Mouse (Mus musculus): ENCODE measurements around the gene Ankrd39. TPM values are rescaled to one million over a fixed set of nuclear protein-coding genes. Genes with fewer than 3 reads are reported as not detected.

The Ankrd39 gene
- polyA plus RNA-seq, 1 experiment from 2014 or later = 20.4 TPM

DNA sequence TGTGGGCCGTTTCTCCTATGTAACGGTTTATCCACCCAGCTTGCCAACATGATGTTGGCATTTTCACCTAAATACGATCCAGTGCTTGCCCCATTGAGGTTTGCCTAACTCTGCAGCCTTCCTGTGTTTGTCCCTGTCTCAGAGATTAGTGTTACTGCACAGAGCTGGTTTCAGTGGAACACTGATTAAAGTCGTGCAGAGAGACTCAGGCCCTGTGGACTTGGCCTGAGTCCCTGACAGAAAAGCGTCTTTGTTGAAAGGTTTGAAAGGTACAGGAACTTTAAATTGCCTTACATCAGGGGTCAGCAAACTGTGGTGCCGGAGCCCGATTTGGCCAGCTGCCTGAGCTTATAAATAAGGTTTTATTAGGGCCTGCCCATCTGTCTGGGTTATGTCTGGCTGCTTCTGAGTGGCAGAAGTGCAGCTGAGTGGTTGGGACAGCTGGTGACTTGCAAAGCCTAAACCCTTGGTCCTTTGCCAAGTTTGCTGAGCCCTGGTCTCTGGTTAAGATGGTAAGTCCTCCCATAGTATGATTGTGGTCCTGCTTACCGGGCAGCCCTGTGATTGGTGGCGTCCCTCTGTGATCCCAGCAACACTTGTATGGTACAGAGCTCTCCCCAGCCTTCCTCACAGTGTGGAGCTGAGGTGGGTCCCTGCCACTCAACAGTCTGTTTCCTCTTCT, 23.8 kb downstream of the Ankrd39 start:
- no peak for ATAC-seq (ENCODE audit: insufficient number of reproducible peaks, insufficient read depth, low FRiP score, low TSS enrichment)
- Histone ChIP-seq H3K9me3 (no peaks in the 10 kb centered on the region), H3K4me2 (replicated peaks) (no peak overlapping the region), H3K4me3 (no peak overlapping the region), H3K27me3 (no peaks in the 10 kb centered on the region), H3K36me3 (peaks cover 71% of the 10 kb centered on the region), H3K4me1 (no peaks in the 10 kb centered on the region), H3K9ac (no peak overlapping the region), H3K27ac (no peak overlapping the region; the same call in 1 of the 2 replicates)
- WGBS = 84% methylated on average over 9 of the region's 9 CpGs

DNA sequence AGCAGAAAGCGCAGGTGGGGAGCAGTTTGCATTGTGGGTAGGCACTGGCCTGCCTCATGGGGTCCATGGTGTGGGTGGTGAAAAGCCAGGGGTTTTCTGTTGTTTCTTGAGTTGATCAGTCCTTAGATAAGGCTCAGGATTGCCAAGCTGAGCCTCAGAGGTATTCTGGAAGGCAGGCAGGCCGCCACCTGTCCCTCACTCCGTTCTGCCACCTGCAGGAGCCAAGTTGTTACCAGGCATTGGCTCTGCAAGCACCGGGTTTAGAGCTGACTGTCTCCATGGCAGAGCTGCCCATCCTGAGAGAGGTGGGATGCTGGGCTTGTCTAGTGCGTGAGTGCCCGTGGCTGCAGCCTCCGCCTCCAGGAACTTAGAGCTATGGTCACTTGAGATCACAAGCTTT, 25.0 kb downstream of the Ankrd39 start:
- Histone ChIP-seq H3K27me3 (no peaks in the 10 kb centered on the region), H3K9me3 (no peaks in the 10 kb centered on the region), H3K4me3 (no peak overlapping the region), H3K4me2 (replicated peaks) (no peak overlapping the region), H3K4me1 (no peaks in the 10 kb centered on the region), H3K36me3 (peaks cover 75% of the 10 kb centered on the region), H3K27ac (no peak overlapping the region), H3K9ac (no peak overlapping the region)
- ATAC-seq (ENCODE audit: insufficient number of reproducible peaks, insufficient read depth, low FRiP score, low TSS enrichment) = no peak
- WGBS = 92% methylated on average over 7 of the region's 7 CpGs

DNA sequence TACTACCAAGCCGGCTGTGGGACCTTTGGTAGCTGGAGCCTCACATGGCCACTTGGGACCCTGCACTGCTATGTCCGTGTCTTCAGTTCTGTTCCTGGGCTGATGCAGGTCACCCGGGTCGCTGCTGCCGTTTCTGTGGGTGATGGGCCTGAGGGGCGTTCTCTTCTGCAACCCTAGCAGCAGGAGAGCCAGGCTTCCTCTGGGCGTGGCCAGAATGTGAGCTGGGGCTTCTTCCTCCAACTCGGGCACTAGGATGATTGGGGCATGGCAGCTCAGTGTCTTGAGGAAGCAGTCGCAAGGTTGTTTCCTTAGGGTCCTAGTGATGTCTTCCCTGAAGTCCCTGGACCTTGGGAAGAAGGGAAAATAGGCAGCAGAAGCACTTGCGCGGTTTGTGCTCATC, 27.6 kb downstream of the Ankrd39 start:
- Histone ChIP-seq H3K9me3 (no peaks in the 10 kb centered on the region), H3K4me2 (replicated peaks) (no peak overlapping the region), H3K4me3 (no peak overlapping the region), H3K27ac (no peak overlapping the region), H3K27me3 (no peaks in the 10 kb centered on the region), H3K4me1 (peaks cover 8% of the 10 kb centered on the region), H3K9ac (no peak overlapping the region), H3K36me3 (peaks cover 61% of the 10 kb centered on the region)
- no peak for ATAC-seq (ENCODE audit: insufficient number of reproducible peaks, insufficient read depth, low FRiP score, low TSS enrichment)
- 83% methylated on average over 11 of the region's 11 CpGs for WGBS

DNA sequence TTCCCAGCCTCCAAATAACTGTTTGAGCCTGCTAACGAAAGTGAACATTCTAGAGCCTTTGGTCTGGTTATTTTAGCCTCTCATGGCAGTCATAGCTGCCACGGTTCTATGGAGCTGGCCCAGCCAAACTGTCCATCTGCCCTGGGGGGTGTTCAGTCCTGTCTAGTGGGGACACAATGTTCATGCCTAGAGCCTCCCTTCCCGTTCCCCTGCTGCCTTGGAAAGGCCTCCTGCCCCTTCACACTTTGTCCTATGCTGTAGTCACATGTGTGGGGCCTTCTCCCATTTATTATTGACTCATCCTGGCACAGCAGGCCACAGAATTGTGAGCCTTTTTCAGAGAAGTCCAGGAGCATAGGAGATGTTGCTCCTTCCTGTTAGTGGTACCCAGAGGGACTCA, 29.0 kb downstream of the Ankrd39 start:
- 82% methylated on average over 3 of the region's 3 CpGs for WGBS
- H3K9ac ChIP-seq = no peak overlapping the region
- H3K36me3 ChIP-seq = peaks cover 52% of the 10 kb centered on the region
- no peak for ATAC-seq (ENCODE audit: insufficient number of reproducible peaks, insufficient read depth, low FRiP score, low TSS enrichment)
- H3K27ac ChIP-seq = no peak overlapping the region
- H3K27me3 ChIP-seq = no peaks in the 10 kb centered on the region
- H3K4me2 ChIP-seq (replicated peaks) = no peak overlapping the region
- no peaks in the 10 kb centered on the region for H3K9me3 ChIP-seq
- no peak overlapping the region for H3K4me3 ChIP-seq
- peaks cover 18% of the 10 kb centered on the region for H3K4me1 ChIP-seq

DNA sequence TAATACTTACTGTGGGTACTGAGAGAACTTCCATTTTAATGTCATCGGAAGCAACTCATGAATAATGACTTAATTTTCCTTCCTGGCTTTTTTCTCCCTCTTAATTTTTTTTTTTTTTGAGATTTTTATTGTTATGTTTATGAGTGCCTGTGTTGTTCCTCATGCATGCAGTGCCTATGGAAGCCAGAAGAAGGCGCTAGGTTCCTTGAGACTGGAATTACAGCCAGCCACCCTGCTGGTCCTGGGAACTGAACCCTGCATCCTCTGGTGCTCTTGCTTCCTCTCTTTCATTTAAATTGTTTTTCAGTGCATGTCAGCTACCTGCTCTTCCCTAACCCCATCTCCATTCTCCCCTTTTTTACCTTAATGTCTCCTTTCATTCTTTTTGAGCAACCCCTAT, 33.5 kb downstream of the Ankrd39 start:
- 38% methylated on average over 2 of the region's 2 CpGs for WGBS
- no peak for ATAC-seq (ENCODE audit: insufficient number of reproducible peaks, insufficient read depth, low FRiP score, low TSS enrichment)
- Histone ChIP-seq H3K4me1 (peaks cover 19% of the 10 kb centered on the region), H3K27ac (no peak overlapping the region), H3K36me3 (0 out of 2 replicates have a peak, but pooled peaks cover 15% of the 10 kb centered on the region), H3K4me3 (peak overlapping the region; percentile 94), H3K9me3 (no peaks in the 10 kb centered on the region), H3K9ac (no peak overlapping the region), H3K27me3 (no peaks in the 10 kb centered on the region), H3K4me2 (replicated peaks) (peak overlapping the region; percentile 84)

DNA sequence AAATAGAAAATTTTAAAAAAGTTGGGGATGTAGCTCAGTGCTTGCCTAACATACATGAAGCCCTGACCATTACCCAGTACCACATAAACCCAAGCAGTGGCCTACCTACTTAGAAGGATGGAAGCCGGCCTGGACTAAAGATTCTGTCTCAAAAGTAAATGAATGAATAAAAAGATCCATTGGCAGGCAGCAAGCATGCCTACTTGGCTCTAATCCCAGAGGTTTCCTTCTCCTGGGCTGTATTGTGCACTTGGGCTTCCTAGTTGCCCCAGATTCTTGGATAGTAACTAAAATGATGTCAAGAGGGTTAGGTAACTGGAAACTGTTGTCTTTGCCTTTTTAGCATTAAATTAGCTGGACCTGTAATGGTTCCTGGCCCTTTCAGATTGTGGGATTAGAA, 33.9 kb downstream of the Ankrd39 start:
- H3K4me1 ChIP-seq = peaks cover 19% of the 10 kb centered on the region
- 5% methylated on average over 1 of the region's 1 CpGs for WGBS
- peak overlapping the region; percentile 87 for H3K9ac ChIP-seq
- 0 out of 2 replicates have a peak, but pooled peaks cover 15% of the 10 kb centered on the region for H3K36me3 ChIP-seq
- peak overlapping the region; percentile 94 for H3K4me3 ChIP-seq
- ATAC-seq (ENCODE audit: insufficient number of reproducible peaks, insufficient read depth, low FRiP score, low TSS enrichment) = no peak
- no peaks in the 10 kb centered on the region for H3K27me3 ChIP-seq
- H3K9me3 ChIP-seq = no peaks in the 10 kb centered on the region
- no peak overlapping the region for H3K27ac ChIP-seq
- H3K4me2 ChIP-seq (replicated peaks) = peak overlapping the region; percentile 84

DNA sequence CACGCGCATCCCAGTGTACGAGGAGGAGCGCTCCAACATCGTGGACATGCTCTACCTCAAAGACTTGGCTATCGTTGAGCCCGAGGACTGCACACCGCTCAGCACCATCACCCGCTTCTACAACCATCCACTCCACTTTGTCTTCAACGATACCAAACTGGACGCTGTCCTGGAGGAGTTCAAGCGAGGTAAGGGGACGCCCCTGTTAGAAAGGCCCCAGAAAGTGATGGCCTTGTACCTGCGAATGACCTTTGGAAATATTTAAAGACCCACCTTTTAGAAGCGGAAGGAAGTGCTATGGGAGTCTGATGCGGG, 34.3 kb downstream of the Ankrd39 start:
- peak overlapping the region; percentile 84 for H3K4me2 ChIP-seq (replicated peaks)
- H3K27me3 ChIP-seq = no peaks in the 10 kb centered on the region
- WGBS = 1% methylated on average over 16 of the region's 16 CpGs
- peak overlapping the region; percentile 87 for H3K9ac ChIP-seq
- H3K4me3 ChIP-seq = peak overlapping the region; percentile 94
- H3K4me1 ChIP-seq = peaks cover 19% of the 10 kb centered on the region
- H3K36me3 ChIP-seq = 0 out of 2 replicates have a peak, but pooled peaks cover 16% of the 10 kb centered on the region
- H3K9me3 ChIP-seq = no peaks in the 10 kb centered on the region
- ATAC-seq (ENCODE audit: insufficient number of reproducible peaks, insufficient read depth, low FRiP score, low TSS enrichment) = no peak
- no peak overlapping the region for H3K27ac ChIP-seq

DNA sequence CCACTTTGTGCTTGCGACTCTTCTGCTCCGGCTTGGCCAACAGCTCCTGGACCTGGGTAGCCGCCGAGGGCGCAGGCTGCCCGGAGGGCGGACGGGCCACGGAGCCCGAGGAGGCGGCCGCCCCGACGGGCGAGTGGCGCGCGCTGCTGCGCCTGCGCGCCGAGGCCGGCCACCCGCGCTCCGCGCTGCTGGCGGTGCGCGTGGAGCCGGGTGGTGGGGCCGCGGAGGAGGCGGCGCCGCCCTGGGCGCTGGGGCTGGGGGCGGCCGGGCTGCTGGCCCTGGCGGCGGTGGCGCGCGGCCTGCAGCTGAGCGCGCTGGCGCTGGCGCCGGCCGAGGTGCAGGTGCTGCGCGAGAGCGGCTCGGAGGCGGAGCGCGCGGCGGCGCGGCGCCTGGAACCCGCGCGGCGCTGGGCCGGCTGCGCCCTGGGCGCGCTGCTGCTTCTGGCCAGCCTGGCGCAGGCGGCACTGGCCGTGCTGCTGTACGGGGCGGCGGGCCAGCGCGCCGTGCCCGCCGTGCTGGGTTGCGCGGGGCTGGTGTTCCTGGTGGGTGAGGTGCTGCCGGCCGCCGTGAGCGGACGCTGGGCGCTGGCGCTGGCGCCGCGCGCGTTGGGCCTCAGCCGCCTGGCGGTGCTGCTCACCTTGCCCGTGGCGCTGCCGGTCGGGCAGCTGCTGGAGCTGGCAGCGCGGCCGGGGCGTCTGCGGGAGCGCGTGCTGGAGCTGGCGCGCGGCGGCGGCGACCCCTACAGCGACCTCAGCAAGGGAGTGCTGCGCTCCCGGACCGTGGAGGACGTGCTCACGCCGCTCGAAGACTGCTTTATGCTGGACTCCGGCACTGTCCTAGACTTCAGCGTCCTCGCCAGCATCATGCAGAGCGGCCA, 34.9 kb downstream of the Ankrd39 start:
- Histone ChIP-seq H3K4me3 (peak overlapping the region; percentile 94), H3K9me3 (no peaks in the 10 kb centered on the region), H3K27ac (peak overlapping the region; percentile 99), H3K9ac (peak overlapping the region; percentile 87), H3K4me2 (replicated peaks) (peak overlapping the region; percentile 84), H3K4me1 (peaks cover 19% of the 10 kb centered on the region), H3K36me3 (peaks cover 19% of the 10 kb centered on the region; the same call in 1 of the 2 replicates), H3K27me3 (no peaks in the 10 kb centered on the region)
- peak; percentile 69 for ATAC-seq (ENCODE audit: insufficient number of reproducible peaks, insufficient read depth, low FRiP score, low TSS enrichment)
- WGBS = under 1% methylated on average over 120 of the region's 126 CpGs

DNA sequence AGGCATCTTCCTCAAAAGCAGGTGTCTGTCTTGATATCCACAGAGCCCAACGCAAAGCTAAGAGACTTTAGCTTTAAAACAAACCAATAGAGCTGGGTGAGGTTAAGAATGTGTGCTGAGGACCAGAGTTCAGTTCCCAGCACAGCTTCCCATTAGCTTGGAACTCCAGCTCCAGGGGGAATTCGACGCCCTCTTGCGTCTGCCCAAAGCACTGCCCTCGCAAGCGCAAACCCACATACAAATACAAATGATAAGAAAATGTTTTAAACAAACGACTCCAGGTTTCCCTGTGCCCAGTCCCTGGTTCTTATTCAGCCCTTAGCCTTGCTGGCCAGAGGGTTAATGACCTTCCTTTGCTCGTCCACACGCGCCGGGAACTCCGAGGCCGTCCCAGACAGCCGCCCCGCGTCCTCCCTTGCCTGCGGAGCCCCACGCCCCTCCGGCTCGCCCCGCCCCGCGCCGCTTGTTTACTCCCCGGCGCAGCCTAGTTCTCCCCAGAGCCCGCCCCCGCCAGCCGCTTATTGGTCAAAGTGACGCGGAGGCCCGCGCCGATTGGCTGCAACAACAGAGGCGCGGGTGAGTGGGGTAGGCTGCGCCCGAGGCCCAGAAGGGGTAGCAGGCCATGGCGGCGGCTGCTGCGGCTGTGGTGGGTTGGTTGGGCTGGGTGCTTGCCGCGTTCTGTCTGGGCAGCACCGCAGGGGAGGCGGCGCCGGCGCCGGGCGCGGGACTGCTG, 35.8 kb downstream of the Ankrd39 start, which contains the start of gene Cnnm3:
TSS of gene Cnnm3 (plus strand) at position 579 of the 733 bp plus-strand sequence.
- peak; percentile 99 for ATAC-seq (ENCODE audit: insufficient number of reproducible peaks, insufficient read depth, low FRiP score, low TSS enrichment)
- Histone ChIP-seq H3K27me3 (no peaks in the 10 kb centered on the region), H3K9ac (peak within 1 kb of the TSS; percentile 87), H3K9me3 (no peaks in the 10 kb centered on the region), H3K4me2 (replicated peaks) (peak within 1 kb of the TSS; percentile 84), H3K4me3 (peak within 1 kb of the TSS; percentile 94), H3K36me3 (peaks cover 23% of the 10 kb centered on the region), H3K27ac (peak within 1 kb of the TSS; percentile 99), H3K4me1 (peaks cover 19% of the 10 kb centered on the region)
- 1% methylated on average over 42 of the region's 51 CpGs for WGBS

DNA sequence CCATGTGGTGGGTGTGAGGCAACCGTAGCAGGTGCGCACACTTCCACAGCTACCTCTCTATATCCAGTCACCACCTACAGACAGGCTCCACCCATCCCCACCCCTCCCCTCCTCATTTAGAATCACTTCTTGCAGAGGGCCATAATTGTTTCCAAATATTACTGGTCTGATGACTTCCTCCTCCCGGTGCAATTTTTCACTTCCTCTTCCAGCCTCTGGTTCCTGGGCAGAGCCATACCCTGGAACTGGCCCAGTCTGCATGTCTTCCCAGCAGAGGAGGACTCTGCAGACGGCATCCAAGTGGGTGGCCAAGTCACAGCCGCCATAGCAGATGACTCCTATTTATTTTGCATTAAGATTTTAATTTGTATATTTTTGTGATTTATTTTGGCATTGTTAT, 39.0 kb downstream of the Ankrd39 start:
- H3K27me3 ChIP-seq = no peaks in the 10 kb centered on the region
- H3K4me3 ChIP-seq = no peak overlapping the region
- no peak overlapping the region for H3K4me2 ChIP-seq (replicated peaks)
- peaks cover 24% of the 10 kb centered on the region for H3K36me3 ChIP-seq
- 73% methylated on average over 5 of the region's 5 CpGs for WGBS
- H3K27ac ChIP-seq = no peak overlapping the region
- no peak for ATAC-seq (ENCODE audit: insufficient number of reproducible peaks, insufficient read depth, low FRiP score, low TSS enrichment)
- no peak overlapping the region for H3K9ac ChIP-seq
- H3K9me3 ChIP-seq = no peaks in the 10 kb centered on the region
- peaks cover under 1% of the 10 kb centered on the region; the same call in 1 of the 2 replicates for H3K4me1 ChIP-seq

DNA sequence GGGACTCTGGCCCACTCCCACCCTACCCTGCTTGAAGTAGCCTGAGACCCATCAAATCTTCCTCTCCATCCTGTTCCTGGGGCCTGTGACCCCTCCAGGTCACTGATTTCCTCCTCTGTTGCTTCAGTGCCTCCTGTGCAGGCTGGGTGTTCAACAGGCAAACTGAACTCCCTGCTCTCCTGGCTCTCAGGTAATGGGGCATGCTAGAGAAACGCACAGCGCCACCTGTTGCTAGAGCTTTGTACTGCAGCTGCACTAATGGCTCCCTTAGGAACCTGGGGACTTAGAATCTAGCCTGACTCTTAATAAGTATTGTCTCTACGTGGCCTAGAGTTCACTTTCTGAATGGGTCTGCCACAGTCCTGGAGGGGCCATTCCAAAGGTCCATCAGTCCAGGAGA, 46.0 kb downstream of the Ankrd39 start:
- no peaks in the 10 kb centered on the region for H3K9me3 ChIP-seq
- no peaks in the 10 kb centered on the region for H3K4me1 ChIP-seq
- no peak overlapping the region for H3K4me2 ChIP-seq (replicated peaks)
- H3K4me3 ChIP-seq = no peak overlapping the region
- H3K27ac ChIP-seq = no peak overlapping the region
- peaks cover 28% of the 10 kb centered on the region for H3K36me3 ChIP-seq
- ATAC-seq (ENCODE audit: insufficient number of reproducible peaks, insufficient read depth, low FRiP score, low TSS enrichment) = no peak
- H3K9ac ChIP-seq = no peak overlapping the region
- WGBS = 5% methylated on average over 3 of the region's 3 CpGs
- no peaks in the 10 kb centered on the region for H3K27me3 ChIP-seq
